Mouse (Mus musculus) CD8-positive naive resting alpha-beta T cell, adult 2 months (primary cell): Measurements from ENCODE around the gene St3gal2.
"Not testable (repeated sequence)": the region's sequence is repeated elsewhere in the genome, so short reads cannot be mapped to it uniquely, and the experiment has no call there.

Source experiments
- DNase-seq, 2 experiments: peaks; one replicate each; pipeline ENCODE4 v3.0.0; 2022; ENCODE audit warnings: low read depth in 2 of 2, low spot score in 2 of 2

Gene St3gal2

DNA sequence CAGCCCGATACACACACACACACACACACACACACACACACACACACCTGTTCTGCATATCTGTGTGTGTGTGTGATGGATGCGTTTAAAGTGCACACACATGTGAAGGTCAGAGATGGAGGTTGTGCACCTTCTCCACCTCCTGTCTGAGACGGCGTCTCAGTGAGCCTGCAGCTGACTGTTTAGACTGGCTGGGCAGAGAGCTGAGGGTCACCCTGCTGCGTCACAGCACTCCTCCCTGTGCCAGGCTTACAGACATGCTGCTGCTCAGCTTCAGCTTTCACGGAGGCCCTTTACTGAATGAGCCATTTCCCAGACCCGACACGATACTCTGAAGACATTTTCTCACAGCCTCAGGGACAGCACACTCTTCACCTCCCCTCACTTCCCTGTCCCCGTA, 70.3 kb downstream of the St3gal2 start:
- DNase-seq: no peak

DNA sequence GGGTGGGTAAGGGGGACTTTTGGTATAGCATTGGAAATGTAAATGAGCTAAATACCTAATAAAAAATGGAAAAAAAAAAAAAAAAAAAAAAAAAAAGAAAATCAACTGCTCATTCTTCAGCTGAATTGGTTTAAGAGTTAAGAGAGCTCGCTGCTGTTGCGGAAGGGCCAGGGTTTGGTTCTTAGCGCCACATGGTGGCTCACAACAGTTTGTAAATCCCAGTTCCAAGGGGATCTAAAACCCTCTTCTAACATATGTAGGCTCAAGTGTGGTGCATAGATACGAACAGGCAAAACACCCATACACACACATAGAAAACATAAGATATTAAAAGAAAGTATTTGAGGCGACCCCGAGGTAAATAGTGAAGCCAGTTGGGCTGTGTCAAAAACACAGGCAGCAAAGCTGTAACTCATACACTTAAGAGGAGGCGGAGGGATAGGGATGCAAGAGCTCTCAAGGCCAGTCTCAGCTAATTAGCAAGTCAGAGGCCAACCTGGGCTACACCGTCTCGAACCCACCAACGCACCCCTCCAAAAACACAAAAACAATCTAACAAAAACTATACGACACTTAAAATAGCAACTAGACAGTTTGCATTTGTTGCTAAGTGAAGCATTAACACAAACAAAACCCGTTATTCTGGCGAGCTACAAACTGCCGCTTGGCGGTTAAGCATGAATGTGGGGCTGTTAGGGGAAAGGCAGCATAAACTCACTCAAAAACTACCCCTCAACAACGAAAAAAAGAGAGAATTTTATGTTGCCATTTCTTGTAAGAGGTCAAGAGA, 77.1 kb downstream of the St3gal2 start:
- DNase-seq: peak in 1 of 2 experiments; percentile 1

DNA sequence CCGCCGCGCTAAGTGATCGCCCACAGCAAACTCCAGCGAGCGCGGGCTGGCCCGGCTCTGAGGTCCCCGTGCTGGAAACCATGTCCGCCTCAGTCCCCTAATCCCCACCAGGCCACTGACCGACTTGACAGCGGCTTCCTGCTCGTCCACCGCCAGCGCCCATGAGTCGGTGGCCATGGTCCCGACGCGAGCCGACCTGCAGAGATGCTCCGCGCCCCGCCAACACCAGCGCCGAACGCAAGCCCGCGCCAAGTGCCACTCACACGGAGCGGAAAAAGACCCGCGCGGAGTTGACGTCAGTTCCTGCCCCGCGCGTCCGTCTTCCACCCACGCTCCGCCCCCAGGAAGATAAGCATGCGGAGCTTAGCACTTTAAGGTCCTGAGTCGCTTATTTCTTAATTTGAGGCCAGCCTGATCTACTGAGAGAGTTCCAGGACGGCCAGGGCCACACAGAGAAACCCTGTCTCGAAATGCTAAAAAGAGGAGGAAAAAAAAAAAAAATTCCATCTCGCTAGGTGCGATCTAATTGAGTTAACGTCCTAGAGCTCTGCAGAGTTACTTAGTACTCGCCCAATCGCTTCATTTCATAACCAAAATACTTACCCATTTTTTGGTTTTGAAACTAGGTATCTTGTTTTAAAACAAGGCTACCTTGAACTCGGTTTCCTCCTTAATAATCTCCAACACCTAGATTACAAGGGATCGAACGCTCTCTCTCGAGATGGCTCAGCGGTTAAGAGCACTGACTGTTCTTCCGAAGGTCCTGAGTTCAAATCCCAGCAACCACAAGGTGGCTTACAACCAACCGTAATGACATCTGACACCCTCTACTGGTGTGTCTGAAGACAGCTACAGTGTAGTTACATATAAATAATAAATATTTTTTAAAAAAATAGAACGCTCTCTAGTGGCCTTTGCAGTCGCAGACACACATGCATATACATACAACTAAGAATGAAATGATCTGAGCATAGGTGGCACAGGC, 78.1 kb downstream of the St3gal2 start, which contains the start of gene Ddx19a:
Ddx19a (minus strand) TSS at position 254 of the 985 bp plus-strand sequence.
- DNase-seq: peak; percentile 75 to 82

DNA sequence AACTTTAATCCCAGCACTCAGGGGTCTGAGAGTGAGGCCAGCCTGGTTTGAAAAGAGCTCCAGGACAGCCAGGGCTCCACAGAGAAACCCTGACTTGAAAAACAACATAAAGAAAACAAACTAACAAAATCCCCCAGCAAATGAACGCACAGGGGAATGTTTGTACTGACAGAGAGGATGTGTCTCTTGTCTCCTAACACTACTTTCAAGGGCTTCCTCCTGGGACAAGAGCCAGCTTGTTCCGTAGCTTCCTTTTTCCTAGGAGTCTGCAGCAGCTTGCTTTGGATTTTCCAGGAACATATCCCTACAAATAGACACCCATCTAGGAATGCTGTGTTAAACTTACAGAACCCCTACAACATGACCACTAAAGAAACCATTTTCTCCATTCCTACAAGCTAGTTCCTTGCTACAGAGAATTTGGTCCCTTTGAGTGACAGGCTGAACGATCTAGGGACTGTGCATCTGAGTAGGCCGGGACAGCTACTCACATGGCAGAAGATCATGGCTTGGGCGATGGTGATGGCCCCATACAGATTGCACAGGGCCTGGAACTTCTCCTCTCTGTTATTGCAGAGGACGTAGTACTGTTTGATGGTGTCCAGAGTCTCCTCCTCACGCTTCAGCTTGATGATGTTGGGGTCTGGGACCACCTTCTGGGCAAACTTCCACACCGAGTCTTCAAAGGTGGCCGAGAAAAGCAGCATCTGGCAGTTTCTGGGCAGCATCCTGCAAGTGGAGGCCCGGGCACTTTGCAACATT, 90.7 kb downstream of the St3gal2 start:
- not testable (repeated sequence) for DNase-seq
